Mouse (Mus musculus) lung, postnatal 4 days (tissue): ENCODE results near the gene Cep250.
A peak's percentile ranks its signal among the peaks of the same experiment; 100 is the strongest.
"Not testable (repeated sequence)": the region's sequence is repeated elsewhere in the genome, so short reads cannot be mapped to it uniquely, and the experiment has no call there.

Source experiments
- DNase-seq, 2 experiments: peaks; one replicate each; pipeline ENCODE4 v3.0.0; 2021

The Cep250 gene

DNA sequence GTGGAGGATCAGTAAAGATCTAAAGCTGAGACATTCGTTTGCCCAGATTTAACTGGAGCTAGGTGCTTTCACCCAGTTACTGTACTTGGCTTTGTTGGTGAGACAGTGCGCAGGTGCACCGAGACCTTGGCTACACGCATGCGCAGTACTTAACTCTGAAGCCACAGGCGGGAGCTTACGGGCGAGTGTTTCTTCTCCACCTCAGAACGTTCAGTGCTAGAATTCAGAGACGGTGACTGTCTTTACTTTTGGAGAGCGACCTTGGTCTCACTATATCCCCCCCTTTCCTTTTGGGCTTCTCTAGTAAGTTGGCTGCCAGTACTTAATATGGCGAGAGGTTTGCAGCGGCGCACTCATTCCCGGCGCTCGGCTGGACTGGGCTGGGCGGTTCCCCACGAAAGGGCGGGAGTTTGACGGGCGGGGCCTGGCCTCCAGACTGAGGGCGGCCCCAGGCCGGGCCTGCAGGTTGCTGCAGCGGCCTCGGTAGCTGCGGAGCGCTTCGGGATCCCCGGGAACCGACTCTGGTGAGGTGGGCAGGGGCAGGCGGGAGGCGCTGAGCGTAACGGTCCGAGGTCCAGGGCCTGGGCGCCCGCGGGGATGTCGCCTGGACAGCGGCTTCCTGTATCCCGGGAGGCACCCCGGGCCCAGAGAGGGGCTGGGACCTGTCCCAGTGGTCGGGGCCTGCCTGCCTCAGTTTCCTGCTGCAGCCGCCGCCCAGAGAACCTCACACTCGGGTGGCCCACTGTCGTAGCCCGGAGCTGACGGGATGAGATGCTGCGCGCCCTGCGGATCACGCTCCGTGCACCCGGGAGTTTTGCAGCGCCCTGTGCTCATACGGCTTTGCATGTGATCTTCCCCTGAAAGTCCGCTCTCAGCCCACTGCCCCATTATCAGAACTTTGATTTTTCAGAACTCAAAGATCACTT is at the start of gene Cep250:
Cep250 (plus strand) TSS at position 325 of the 926 bp plus-strand sequence.
- peak; percentile 93 to 95 for DNase-seq

DNA sequence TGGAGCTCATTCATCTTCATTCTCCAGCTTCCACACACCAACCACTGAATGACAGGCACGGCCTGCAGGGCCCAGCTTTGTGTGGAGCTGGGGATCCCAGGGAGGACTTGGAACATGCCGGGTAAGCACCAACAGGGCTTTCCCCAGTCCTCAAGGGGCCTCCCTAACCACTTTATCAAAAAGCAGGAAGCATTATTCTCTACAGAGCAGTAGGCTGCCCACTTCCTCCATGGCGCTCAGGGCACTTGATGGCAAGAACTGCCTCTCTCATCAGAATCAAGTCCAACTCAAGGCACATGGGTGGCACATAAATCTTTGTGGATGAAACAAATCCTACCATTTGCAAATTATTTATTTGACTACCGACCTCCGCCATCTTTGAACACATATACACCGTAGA is 41.6 kb upstream of the Cep250 start:
- DNase-seq, result no peak

DNA sequence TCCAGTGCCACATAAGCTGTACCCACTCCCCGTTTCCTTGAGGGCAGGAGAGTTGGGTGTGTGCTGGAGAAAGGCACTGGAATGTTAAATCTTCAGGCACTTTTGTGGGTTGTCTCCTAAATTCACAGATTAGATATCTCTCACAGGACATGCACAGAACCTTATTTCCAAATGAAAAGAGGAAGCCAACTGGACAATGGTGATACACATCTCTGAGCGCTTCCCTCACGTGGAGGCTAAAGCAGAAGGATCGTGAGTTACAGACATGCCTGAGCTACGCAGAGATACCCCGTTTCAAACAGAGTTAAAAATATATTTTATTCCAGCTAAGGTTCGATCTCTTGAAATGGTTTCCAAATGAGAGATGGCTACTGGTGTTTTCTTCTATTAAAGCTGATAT is 33.1 kb upstream of the Cep250 start:
- no peak for DNase-seq

DNA sequence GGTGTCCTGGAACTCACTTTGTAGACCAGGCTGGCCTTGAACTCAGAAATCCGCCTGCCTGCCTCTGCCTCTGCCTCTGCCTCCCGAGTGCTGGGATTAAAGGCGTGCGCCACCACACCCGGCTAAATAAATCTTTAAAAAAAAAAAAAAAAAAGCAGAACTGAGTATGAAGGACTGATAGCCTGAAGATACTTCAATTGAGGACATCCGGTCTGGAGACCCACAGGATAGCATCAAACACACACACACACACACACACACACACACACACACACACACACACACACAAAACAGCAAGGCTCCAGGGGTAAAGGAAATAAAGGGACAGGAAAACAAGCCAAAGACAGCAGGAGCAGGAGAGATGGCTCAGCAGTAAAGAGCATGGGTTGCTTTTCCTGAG is 31.0 kb upstream of the Cep250 start:
- not testable (repeated sequence) for DNase-seq

DNA sequence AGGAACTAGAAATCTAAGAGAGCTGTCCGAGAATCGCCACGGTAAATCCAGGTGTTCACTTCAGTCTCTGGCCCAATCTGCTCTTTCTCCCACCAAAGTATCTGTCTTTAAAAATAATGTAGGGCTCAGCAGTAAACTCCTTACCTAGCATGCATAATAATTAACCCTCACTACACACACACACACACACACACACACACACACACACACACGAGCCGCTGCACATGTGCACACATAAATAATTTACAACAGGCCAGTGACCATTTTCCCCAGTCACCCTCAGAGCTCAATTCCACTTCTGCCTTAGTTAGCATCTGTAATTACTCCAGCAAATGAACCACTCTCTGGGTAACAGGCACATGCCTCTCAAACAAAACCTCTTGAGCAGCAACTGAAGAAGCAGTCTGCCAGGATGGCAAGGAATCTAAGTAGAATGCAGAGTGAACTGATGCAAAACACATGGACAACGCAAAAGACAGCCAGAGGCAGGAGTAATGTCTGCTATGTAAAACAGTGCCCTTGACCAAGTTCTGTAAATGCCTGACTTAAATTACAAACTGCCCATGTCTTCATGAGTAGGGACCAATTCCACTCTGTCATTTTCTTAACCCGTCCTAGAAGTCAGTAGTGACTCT is 27.4 kb upstream of the Cep250 start:
- DNase-seq, result no peak

DNA sequence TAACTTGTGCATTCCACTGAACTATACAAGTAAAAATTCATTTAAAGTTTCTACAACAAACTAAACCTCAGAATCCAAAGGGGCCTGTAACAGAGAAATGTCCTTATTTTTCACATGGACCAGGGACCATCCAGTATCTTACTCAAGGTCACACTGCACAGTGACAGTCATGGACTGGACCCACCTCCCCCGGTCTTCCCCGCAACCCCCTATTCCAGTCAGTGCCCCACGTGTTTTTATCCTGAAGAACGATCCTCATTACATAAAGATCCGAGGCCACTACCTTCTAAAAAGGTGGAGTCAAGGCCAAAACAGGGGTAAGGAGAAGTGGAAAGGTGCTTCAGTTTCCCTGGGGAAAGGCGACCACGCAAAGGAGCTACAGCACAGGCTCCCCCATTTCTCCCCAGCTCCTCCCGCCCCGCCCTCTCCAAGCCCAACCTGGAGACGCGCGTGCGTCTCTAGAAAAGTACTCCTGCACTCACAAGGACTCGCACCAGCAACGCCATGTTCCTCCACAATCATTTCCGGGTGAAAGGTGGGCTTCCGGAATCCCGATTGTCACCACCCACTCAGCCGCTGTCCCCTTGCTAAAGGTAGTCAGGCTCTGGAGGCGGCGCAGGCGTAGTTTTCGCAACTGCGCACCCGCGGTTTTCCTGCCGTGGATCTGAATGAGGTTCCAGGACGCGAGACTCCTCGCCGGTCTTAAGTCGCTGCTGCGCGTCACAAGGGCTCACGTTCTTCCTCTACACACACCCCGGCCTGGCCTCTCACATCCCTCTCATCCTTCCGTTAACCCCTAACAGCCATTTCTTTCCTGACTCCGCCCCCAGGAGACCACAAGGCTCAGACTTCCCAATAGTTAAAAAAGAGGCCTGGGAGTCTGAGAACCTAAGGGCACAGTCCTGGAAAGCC is 26.5 kb upstream of the Cep250 start, which contains the start of gene Uqcc1:
Uqcc1 (minus strand) TSS at position 780 of the 912 bp plus-strand sequence.
- peak; percentile 93 for DNase-seq

DNA sequence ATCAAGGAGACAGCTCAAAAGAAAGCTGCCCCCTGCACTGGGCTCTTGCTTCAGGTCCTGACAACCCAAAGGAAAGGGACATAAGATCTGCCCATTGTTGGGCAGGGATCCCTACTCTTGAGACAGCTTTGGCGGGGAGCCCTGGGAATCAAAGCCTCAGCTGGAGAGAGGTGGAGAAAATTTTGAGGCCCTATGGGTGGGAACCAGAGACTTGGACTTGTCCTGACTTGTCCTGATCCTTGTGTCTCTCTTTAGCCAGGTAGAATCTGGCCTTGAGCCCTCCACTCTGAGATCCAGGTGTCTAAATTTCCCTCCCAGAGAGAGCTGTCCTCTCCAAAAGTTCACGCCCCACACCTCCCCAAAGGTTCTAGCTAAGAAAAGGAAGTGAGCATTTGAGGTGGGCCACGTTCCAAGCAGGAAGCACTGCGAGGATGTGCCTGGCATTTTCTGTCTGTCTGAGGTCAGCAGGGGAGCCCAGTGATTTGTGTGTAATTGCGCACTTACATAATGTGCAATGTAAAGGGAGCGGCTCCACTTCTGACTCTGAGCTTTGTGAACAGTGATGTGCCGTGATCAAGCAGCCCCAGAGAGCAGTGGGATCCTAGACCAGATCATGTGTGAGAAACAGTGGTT is 16.2 kb upstream of the Cep250 start:
- DNase-seq, result no peak

DNA sequence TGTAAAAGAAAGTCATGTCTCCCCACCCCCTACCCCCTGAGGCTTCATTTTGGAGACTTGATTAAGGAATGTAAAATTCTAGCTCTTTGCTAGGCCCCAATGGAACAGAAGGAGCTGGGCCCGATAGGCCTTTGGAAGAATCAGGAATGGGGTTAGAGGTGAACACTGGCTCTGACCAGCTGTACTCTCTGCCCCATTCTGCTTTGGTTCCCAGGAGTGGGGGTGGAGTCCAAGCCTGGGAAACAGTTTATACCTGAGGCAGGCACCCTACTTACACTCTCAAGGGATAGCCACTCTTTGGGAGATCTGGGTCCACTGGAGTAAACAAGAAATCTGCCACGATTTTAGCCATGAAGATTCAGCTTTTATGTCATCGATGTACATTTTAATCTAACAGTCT is 15.6 kb upstream of the Cep250 start, which contains the start of gene Gm15557:
Gm15557 (plus strand) TSS at position 48 of the 400 bp plus-strand sequence.
- DNase-seq, result no peak

DNA sequence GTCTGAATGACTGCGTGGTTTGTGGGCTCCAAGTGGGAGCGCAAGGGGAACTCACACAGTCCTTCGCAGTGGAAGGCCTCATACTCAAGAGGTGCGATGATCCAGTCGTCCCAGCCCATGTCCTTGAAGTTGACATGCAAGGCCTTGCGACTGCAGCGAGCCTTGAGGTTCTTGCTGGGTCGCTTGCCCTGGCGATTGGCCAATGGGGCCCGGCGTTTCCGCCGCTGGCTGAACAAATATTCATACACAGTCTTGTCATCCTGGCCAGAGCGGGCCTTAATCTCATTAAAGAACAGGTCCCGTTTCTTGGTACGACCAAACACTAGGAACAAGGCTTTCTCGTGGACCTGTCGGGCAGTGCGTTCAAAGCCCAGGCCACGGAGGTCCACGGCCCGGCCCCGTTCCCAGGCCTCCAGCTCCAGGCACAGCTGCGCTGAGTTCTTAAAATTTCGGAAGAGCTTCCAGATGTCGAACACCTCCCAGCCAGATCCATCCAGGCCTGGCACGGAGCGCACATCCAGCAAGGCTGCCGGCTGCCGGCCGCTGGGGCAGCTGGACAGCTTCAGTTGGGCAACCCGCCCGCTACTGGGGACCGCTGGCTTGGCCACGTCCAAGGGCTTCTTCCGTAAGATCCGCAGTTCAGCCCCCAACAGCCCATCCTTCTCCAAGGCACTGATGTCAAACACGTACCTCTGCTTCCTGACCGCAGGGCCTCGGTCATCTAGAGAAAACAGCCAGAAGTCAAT is 14.4 kb upstream of the Cep250 start:
- peak; percentile 69 to 90 for DNase-seq

DNA sequence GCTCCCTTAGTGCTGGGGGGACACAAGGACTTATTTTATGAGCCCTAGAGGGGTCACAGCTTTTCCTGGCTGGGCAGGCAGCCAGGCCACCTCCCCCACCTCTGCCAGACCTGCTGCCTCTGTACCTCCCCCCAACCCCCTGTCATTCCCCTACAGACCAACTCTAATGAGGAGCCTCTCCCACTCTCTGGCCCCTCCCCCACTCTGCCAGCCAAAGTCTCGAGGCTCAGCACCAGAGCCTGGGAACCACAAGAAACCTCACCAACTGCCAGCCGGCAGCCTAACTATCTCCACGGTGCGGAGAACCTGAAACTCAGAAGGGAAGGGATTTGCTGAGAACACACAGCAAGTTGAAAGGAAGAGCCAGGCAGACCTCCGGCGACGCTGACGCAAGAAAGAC is 12.8 kb upstream of the Cep250 start:
- DNase-seq, result no peak

DNA sequence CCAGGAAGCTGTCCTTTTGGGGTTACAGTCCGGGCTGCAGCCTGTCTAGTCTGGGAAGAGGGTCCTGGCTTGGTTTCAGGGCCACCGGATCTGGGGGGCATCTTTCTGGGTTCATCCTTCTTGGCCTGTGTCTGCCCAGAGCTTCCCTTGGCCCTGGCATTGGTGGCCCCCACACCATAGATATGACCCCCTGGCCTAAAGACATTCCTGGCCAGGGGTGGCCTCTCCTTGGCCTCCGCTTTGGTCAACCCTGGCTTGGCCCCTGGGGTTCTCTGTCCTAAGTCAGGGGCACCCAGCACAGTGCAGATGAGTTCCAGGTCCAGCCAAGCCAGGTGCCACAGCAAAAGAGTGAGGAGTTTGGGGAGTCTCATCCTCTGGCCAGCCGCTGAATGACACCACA is 11.6 kb upstream of the Cep250 start:
- no peak for DNase-seq

DNA sequence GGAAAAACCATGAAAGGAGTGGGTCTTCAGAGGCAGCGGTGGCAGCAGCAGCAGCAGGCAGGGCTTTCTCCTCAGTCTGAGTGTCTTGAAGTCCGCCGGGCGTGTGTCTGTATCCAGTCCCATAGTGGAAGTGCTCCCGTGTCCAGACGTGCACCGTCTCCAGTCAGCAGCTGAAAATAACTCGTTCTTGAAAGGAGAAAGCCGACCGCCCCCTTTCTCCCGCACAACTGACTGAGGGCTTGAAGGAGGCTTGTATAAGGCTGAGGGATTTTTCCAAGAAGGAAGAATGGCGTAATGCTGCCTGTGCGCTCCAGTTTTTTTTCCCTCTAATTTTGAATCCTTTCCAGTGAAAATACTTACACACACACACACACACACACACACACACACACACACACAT is 11.1 kb upstream of the Cep250 start, which contains the start of gene Gdf5:
Gdf5 (minus strand) TSS at position 244 of the 400 bp plus-strand sequence.
- DNase-seq, result peak; percentile 46 to 69

DNA sequence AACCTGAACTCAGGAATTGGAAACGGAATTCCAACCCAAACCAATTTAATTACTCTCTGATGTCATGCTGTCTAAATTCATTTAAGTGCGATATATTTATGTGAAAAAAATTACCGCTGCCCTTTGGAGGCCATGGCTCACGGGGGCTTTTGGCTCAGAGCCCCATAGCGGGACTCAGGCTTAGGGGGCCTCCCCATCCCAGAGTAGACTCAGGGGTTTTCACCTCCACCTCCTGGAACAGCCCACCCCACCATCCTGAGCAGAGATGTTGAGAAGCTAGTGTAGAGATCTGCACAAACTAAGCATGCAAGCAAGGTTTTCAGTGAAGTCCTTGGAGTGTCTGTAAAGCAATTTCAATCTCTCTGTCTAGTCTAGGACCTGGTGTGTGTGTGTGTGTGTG is 10.7 kb upstream of the Cep250 start:
- no peak for DNase-seq

DNA sequence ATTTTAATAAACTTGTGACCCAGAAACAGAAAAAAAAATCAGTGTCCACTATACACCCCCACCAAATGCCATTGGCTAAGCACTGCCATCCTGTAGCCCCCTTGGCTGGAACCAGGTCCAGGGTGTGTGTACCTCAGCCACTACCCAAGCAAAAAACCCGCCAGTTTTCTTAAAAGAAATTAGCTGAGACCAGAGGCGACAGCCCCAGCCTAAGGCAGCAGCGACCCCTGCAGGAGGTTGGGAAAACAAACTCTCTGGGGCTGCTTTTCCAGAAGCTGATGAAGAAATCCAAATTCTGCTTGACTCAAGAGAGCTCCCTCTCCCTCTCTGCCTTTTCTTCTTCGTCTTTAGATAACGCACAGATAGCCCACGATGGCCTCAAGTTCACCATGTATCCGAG is 10.2 kb upstream of the Cep250 start:
- peak; percentile 74 to 81 for DNase-seq

DNA sequence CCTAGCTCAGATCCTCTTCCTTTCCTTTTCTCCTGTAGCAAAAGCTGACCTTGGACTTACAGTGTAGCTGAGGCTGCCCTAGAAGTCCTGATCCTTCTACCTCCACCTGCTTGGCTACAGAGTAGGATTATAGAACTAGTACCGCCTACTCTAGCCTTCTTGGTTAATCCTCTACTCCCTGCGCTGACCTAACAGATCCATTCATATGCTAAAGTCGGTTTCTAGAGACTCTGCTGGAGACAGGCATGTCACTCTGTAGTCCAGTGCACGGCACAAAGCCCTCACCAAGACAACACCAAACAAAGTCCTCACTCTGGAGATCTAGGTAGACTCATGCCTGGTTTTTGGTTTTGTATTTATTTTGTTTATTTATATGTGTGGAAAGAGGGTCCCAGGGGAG is 9.8 kb upstream of the Cep250 start:
- DNase-seq, result no peak

DNA sequence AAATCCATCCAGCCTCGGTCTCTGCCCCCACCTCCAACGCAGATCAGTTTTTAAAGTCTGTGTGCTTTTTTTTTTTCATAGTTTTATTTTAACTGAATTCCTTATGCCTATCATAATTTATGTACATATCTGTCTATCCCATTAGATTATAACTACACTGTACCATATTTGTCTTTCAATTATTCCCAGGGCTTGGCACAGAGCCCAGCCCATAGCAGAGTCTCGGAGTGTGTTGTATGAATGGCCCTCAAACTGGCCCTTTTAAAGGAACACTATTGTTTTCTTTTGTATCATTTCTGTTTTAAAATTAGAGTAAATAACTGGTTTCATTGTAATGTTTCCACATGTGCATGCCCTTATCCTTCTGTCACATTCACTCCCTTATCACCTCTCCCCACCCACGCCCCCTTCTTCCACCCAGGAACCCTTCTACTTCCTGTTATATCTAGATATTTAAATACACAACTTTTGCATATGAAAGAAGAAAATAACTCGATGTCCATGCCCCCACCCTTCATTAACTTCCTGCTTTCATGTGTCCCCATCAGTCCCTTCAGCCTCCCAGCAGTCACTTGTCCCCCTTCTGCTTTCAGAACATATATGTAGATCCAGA is 8.8 kb upstream of the Cep250 start:
- DNase-seq, result no peak

DNA sequence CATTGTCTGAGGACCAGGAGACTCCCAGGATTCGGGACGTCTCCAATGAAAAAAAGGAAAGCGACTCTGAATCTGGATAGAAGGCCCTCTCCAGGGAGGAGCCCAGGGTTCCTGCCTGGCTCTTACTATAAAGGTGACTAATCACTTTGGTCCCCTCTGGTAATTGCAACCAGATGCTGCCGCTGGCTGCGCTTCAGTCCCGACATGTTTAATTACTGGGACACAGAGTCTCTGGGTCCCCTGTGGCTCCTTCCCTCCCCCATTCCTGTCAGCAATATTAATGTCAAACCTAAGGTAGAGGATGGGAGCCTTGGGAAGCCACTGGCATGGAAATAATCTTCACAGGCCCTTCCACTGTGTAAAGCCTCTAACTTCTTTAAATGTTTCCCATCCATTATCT is 6.9 kb upstream of the Cep250 start:
- no peak for DNase-seq

DNA sequence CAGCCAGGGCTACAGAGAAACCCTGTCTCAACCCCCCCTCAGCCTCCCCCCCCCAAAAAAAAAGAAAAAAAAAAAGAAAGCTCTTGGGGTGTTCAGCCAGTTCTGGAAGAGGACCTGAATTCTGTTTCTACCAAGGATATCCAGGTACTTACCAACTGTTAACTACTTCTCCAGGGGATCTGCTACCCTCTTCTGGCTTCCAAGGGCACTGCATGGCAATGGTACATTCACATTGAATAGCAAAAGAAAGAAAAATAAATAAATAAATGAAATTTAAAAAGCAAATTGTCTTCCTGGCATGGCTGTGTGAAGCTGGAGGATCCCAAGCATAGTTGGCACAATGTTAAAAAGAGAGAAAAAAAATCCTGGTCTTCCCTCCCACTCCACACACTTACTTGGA is 4.3 kb upstream of the Cep250 start:
- DNase-seq, result peak; percentile 54 to 71

DNA sequence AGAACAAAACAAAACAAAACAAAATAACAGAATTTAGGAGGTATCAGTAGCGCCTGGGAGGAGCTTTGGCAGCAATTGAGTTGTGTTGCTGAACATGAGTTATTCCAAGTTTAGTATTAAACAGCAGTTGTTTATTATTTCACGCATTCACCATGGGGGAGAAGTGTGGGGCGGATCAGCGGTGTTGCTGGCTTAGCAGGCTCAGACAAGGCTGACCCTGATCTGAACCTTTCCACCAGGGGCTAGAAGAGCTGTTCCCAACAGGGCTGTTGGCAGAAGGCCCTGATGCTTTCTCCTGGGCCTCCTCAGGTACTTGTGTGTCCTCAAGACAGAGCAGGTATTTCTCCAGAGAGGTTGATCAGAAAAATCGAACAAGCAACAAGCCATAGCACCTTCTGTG is 3.7 kb downstream of the Cep250 start:
- no peak for DNase-seq

DNA sequence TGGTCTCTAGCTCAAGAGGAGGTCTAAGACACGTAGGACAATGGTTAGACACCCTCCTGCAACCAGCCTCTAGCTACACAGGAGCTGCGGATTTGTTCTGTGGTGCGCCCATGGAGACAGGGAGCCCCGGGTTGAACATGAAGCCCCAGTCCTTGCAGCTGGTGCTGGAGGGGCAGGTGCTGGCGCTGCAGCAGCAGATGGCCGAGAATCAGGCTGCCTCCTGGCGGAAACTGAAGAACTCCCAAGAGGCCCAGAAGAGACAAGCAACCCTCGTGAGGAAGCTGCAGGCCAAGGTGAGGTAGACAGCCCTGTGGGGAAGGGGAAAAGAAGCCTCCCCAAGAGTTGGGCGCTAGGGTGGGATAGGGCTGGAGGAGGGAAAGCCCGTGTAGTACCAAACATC is 5.6 kb downstream of the Cep250 start:
- DNase-seq, result no peak

DNA sequence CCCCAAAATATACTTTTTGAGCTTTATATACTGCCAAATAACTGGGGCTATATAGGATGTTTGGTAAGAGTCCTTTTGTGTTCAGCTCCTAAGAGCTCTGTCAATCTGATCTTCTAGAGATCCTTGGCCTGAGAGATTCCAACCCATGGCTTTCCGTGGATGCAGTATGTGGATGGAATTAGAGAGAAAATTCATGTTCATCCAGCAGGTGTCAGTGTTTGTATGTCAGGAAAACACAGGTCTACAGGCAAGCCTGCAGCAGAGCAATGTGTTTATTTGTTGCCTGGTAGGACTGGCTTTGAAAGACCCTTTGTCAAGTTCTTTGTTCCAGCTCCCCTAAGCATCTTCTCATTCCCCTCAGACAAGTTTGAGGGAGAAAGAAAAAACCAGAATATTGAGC is 6.7 kb downstream of the Cep250 start:
- peak in 1 of 2 experiments; percentile 19 for DNase-seq
